Mouse (Mus musculus) C2C12 (cell line): ENCODE measurements around the gene Pak6.

Experiments
- CTCF ChIP-seq: IDR thresholded peaks from one replicate; pipeline ENCODE4 v1.5.1; 2011; ENCODE audit not compliant: control insufficient read depth, insufficient read depth, insufficient read length
- MAX ChIP-seq: IDR thresholded peaks from one replicate; pipeline ENCODE4 v1.6.1; 2011; ENCODE audit warnings: mild to moderate bottlenecking, control low read depth
- MYOD1 ChIP-seq: IDR thresholded peaks from one replicate; pipeline ENCODE4 v1.6.1; 2011; ENCODE audit warnings: low read depth; ENCODE audit not compliant: control insufficient read depth, insufficient read length
- USF1 ChIP-seq: IDR thresholded peaks from one replicate; pipeline ENCODE4 v1.6.1; 2011; ENCODE audit warnings: low read depth, mild to moderate bottlenecking, control low read depth, moderate library complexity

DNA sequence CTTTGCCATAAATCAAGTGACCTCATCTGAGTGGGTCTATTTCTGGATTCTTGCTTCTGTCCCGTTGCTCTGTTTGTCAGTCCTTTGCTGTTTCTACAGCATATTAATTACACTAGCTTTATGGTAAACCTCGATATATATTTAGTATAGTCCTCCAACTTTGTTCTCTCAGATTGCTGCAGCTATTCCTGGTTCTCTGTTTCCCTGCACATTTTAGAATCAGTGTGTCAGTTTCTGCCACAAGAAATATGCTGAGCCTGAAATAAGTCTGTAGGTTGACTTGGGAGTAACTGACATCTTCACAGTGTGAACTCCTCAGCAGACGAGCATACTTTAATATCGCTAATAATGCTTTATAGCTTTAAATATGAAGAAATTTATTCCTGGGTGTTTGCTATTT, 22.0 kb downstream of the Pak6 start:
- TF ChIP-seq CTCF (no peak), USF1 (no peak), MAX (no peak), MYOD1 (no peak)
